Mouse (Mus musculus) liver, embryonic 14.5 days (tissue): ENCODE measurements around the gene 4921504E06Rik. TPM values are rescaled to one million over a fixed set of nuclear protein-coding genes. Genes with fewer than 3 reads are reported as not detected.

Source experiments
- ATAC-seq: fragments of 200-750 bp; cut with Nextera tagmentation; 2 replicates; pipeline ENCODE4 v1.8.0; 2017; ENCODE audit warnings: moderate number of reproducible peaks, mild to moderate bottlenecking, moderate library complexity; ENCODE audit not compliant: insufficient read depth
- DNase-seq, 3 experiments: peaks; one replicate each; pipeline ENCODE4 v3.0.0-alpha.2; 2012 to 2013; ENCODE audit warnings: low read depth in 3 of 3, low spot score in 3 of 3
- H3K27ac ChIP-seq: fragments of 300-500 bp; sonication (generic); 2 replicates; pipeline ENCODE4 v1.5.1; 2014; ENCODE audit warnings: moderate library complexity, mild to moderate bottlenecking, control low read depth, inconsistent platforms
- H3K27me3 ChIP-seq: fragments of 300-500 bp; sonication (generic); 2 replicates; pipeline ENCODE4 v1.6.1; 2014; ENCODE audit warnings: mild to moderate bottlenecking, low read length, moderate library complexity; ENCODE audit not compliant: control insufficient read depth, insufficient read depth
- H3K36me3 ChIP-seq: fragments of 300-500 bp; sonication (generic); replicated peaks from 2 replicates; pipeline ENCODE4 v1.6.1; 2014; ENCODE audit warnings: low read depth; ENCODE audit not compliant: control insufficient read depth, insufficient read depth
- H3K4me1 ChIP-seq, 2 experiments: fragments of 200-500 bp in 1 of 2; fragments of 300-500 bp in 1 of 2; sonication (generic) in 1 of 2; replicated peaks; 2 replicates each; pipeline ENCODE4 v1.6.1; 2012 to 2014; ENCODE audit warnings: antibody characterized with exemption in 1 of 2, inconsistent platforms in 1 of 2, low read length in 1 of 2; ENCODE audit not compliant: control insufficient read depth in 2 of 2, insufficient read depth in 2 of 2
- H3K4me2 ChIP-seq: fragments of 300-500 bp; sonication (generic); 2 replicates; pipeline ENCODE4 v1.6.1; 2014; ENCODE audit warnings: low read depth, mild to moderate bottlenecking, control low read depth, moderate library complexity
- H3K4me3 ChIP-seq, 2 experiments: fragments of 200-500 bp in 1 of 2; fragments of 300-500 bp in 1 of 2; sonication (generic) in 1 of 2; 2 replicates each; pipeline ENCODE4 v1.5.1; 2012 to 2014; ENCODE audit warnings: low read depth in 2 of 2, low read length in 2 of 2, mild to moderate bottlenecking in 2 of 2, control low read depth in 1 of 2, inconsistent platforms in 1 of 2, moderate library complexity in 1 of 2; ENCODE audit not compliant: insufficient read depth in 1 of 2
- H3K9ac ChIP-seq: fragments of 300-500 bp; sonication (generic); replicated peaks from 2 replicates; pipeline ENCODE4 v1.6.1; 2014; ENCODE audit warnings: mild to moderate bottlenecking, control low read depth, moderate library complexity
- H3K9me3 ChIP-seq: fragments of 300-500 bp; sonication (generic); 2 replicates; pipeline ENCODE4 v1.6.1; 2016; ENCODE audit warnings: low read length, mixed read lengths; ENCODE audit not compliant: control insufficient read depth
- CTCF ChIP-seq: IDR thresholded peaks from 2 replicates; pipeline ENCODE4 v1.5.1; 2016; ENCODE audit warnings: antibody characterized with exemption, low read depth, control low read depth
- EP300 ChIP-seq: IDR thresholded peaks from 2 replicates; pipeline ENCODE4 v1.6.1; 2016; ENCODE audit warnings: antibody characterized with exemption, low read depth
- WGBS: fragments of 180-500 bp; shearing (Covaris S2); extraction: QIAGEN DNeasy Blood & Tissue Kit; methylation state at CpG from one replicate; pipeline ENCODE4 v1.1.7; 2014; ENCODE audit not compliant: insufficient replicate concordance; 5-methylcytosine and 5-hydroxymethylcytosine counted together
- polyA plus RNA-seq, 2 experiments: library from polyadenylated mRNA; depleted of rRNA in 1 of 2; stranded (reverse) in 1 of 2; unstranded in 1 of 2; fragments of >200 nt; fragmentation: Nextera tagmentation in 1 of 2; extraction: Ambion mirVana in 1 of 2; gene quantifications; 2 replicates each; pipeline versions ENCODE4 v1.2.1 to v1.2.3; 2012 to 2014

The 4921504E06Rik gene
- polyA plus RNA-seq, 2 experiments, result not detected

DNA sequence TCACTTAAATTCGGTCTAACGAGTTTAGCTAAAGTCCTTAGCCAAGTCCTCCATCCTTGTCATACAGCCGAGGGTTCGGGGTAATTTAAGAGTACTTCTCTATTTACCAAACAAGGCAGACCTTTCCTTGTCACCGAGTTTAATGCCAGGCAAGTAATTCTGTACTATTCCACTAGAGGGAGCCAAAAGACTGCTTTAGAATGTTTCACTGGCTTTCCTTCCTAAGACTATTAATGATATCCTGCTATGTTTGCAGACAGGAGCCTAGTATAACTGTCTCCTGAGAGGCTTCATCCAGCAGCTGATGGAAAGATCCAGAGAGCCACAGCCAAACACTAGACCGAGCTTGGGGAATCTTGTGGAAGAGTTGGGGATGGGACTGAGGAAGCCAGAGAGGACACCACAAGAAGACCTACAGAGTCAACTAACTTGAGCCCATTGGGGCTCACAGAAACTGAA is 138.6 kb downstream of the 4921504E06Rik start:
- 0% methylated on average over 6 of the region's 6 CpGs for WGBS
- no peak for ATAC-seq
- DNase-seq, result peak; percentile 48 to 55 (median 48)
- Histone ChIP-seq H3K36me3 (no peaks in the 10 kb centered on the region), H3K9me3 (no peaks in the 10 kb centered on the region), H3K4me1 (no peaks in the 10 kb centered on the region), H3K4me3 (no peak overlapping the region), H3K9ac (no peak overlapping the region), H3K27me3 (no peaks in the 10 kb centered on the region), H3K4me2 (peak overlapping the region; percentile 53), H3K27ac (no peak overlapping the region)
- no peak for TF ChIP-seq EP300
- peak; percentile 68 for TF ChIP-seq CTCF

DNA sequence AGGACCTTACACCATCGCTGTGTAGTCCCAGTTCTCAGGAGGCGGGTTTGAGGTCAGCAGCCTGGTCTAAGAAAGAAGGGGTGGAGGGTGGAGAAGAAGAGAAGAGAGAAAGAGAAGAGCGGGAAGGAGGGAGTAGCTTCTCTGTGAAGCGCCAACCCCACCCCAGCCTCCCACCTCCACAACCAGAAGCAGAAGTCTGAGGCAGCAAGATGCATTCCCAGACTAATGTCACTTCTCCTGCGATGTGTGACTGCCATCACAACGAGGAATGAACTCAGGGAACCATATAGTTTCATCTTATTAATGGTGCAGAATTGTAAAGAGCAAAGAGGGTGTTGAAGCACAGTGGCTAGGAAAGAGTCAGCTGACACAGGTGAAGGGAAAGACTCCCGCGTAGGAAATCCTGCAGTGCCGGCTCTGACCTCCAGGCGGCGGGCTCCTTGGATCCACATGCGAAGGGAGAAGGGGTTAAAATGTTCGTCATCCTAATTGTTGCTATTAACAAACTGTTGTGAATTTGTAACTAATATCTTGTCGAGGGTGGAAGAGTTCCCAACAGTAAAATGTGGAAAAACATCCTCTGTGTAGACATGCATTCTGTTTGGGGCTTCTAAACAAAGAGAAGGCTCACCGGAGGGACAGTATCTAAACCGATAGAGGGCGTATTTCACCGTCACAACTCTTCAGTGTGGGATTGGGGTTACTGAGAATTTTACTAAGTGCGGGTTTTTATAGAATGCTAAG is 139.3 kb downstream of the 4921504E06Rik start:
- no peak overlapping the region for H3K4me3 ChIP-seq
- H3K9ac ChIP-seq, result no peak overlapping the region
- DNase-seq (peak; percentile 19 to 29 (median 27)), ATAC-seq (no peak)
- peak overlapping the region; percentile 53 for H3K4me2 ChIP-seq
- WGBS, result 16% methylated on average over 19 of the region's 19 CpGs
- H3K27ac ChIP-seq, result no peak overlapping the region
- H3K27me3 ChIP-seq, result no peaks in the 10 kb centered on the region
- H3K4me1 ChIP-seq, result no peaks in the 10 kb centered on the region
- H3K9me3 ChIP-seq, result no peaks in the 10 kb centered on the region
- TF ChIP-seq EP300 (no peak), CTCF (peak; percentile 92)
- H3K36me3 ChIP-seq, result no peaks in the 10 kb centered on the region

Other genes starting within 250 kb of the 4921504E06Rik start
- gene Msrb2, start 182.5 kb downstream of the 4921504E06Rik start, polyA plus RNA-seq (2012; rRNA removed), result 5.5 and 6.5 TPM in 2 replicates
- gene Msrb2, start 182.5 kb downstream of the 4921504E06Rik start, polyA plus RNA-seq (2014; fragmentation: Nextera tagmentation; extraction: Ambion mirVana), result 8.4 and 9.9 TPM in 2 replicates
- 0.06 TPM in 1 of 2 replicates, not detected in the other for gene Ptf1a, start 108.3 kb downstream of the 4921504E06Rik start, polyA plus RNA-seq (2012; rRNA removed)
- not detected in 2 replicates for gene Ptf1a, start 108.3 kb downstream of the 4921504E06Rik start, polyA plus RNA-seq (2014; fragmentation: Nextera tagmentation; extraction: Ambion mirVana)
- gene Otud1, start 103.8 kb upstream of the 4921504E06Rik start, polyA plus RNA-seq (2012; rRNA removed), result 0.47 and 0.65 TPM in 2 replicates
- 0.44 and 1.0 TPM in 2 replicates for gene Otud1, start 103.8 kb upstream of the 4921504E06Rik start, polyA plus RNA-seq (2014; fragmentation: Nextera tagmentation; extraction: Ambion mirVana)